Mouse (Mus musculus): ENCODE measurements at regions not wholly inside any gene's neighbourhood (a gene's known extent, or its start where the extent isn't known, plus 50 kb on each side); places are given as distances from the start of the nearest gene placed in this dataset.

DNA sequence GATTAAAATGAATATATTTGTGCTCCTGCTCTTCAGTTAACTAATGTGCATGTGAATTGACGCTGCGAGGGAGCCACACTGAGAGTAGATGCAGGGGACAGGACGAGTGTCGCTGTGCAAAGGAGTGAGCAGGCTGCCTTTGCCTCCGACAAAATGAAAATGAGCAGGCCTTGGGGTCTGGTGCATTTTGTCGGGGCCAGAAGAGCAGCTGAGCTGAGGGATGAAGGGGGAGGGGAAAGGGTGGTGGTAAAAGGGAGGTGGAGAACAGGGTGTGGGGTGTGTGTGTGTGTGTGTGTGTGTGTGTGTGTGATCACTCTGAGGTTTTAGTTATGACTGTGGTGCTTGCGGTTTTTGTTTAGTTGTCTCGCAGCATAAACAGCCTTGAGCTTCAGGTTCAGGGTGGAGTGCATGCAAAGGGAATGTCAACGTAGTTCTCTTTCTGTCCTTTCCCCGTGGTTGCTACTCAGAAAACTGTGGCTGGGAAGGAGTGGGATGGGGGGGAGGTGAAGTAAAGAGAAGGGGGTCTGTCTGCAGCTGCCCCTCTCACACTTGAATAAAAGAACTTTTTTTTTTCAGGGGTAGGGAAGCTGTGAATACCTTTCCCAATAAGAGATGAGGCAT, 163.0 kb upstream of the Tmem161b start:
- Histone ChIP-seq H3K36me3 (replicated peaks; ENCODE audit: control insufficient read depth, insufficient read depth, low read length) (no peaks in the 10 kb centered on the region), H3K4me2 (ENCODE audit: low read depth, low read length) (peak overlapping the region; percentile 48), H3K4me1 (ENCODE audit: control insufficient read depth, insufficient read depth) (no peaks in the 10 kb centered on the region), H3K27me3 (ENCODE audit: control insufficient read depth, insufficient read depth, low read length) (no peaks in the 10 kb centered on the region), H3K27ac (ENCODE audit: low read depth) (no peak overlapping the region), H3K9me3 (replicated peaks; ENCODE audit: control insufficient read depth, low read length) (no peaks in the 10 kb centered on the region), H3K4me3 (ENCODE audit: low read depth, low read length) (no peak overlapping the region), H3K9ac (replicated peaks; ENCODE audit: low read depth, low read length) (no peak overlapping the region)
- no peak for DNase-seq (ENCODE audit: low spot score)
- TF ChIP-seq CTCF (IDR thresholded peaks at IDR 0.05; ENCODE audit: low read depth): no peak
- no peak for TF ChIP-seq EP300 (IDR thresholded peaks at IDR 0.05; ENCODE audit: low read depth)
- ATAC-seq (ENCODE audit: insufficient read depth, low read depth): no peak
- 11% methylated on average over 10 of the region's 10 CpGs for WGBS

- H3K4me2 ChIP-seq (ENCODE audit: low read depth, low read length): no peak overlapping the region
These were observed 162.2 kb upstream of the Tmem161b start for GRCm38 (mm10) chr13:84059661-84060452.

GRCm38 (mm10) chr13:84060453-84060834, 161.7 kb upstream of the Tmem161b start:
- WGBS: 69% methylated on average over 3 of the region's 3 CpGs
- no peaks in the 10 kb centered on the region for H3K27me3 ChIP-seq (ENCODE audit: control insufficient read depth, insufficient read depth, low read length)
- no peaks in the 10 kb centered on the region for H3K36me3 ChIP-seq (replicated peaks; ENCODE audit: control insufficient read depth, insufficient read depth, low read length)
- TF ChIP-seq EP300 (IDR thresholded peaks at IDR 0.05; ENCODE audit: low read depth) (no peak), CTCF (IDR thresholded peaks at IDR 0.05; ENCODE audit: low read depth) (no peak)
- ATAC-seq (ENCODE audit: insufficient read depth, low read depth) (no peak), DNase-seq (ENCODE audit: low spot score) (no peak)
- no peaks in the 10 kb centered on the region for H3K4me1 ChIP-seq (ENCODE audit: control insufficient read depth, insufficient read depth)
- no peak overlapping the region for H3K4me3 ChIP-seq (ENCODE audit: low read depth, low read length)
- H3K9me3 ChIP-seq (replicated peaks; ENCODE audit: control insufficient read depth, low read length): no peaks in the 10 kb centered on the region
- H3K27ac ChIP-seq (ENCODE audit: low read depth): no peak overlapping the region
- H3K9ac ChIP-seq (replicated peaks; ENCODE audit: low read depth, low read length): no peak overlapping the region
- no peak overlapping the region for H3K4me2 ChIP-seq (ENCODE audit: low read depth, low read length)

More at GRCm38 (mm10) chr13:84059661-84060452, 162.2 kb upstream of the Tmem161b start:
- TF ChIP-seq CTCF (IDR thresholded peaks at IDR 0.05; ENCODE audit: low read depth): no peak
- no peak for TF ChIP-seq EP300 (IDR thresholded peaks at IDR 0.05; ENCODE audit: low read depth)
- Histone ChIP-seq H3K9me3 (replicated peaks; ENCODE audit: control insufficient read depth, low read length) (no peaks in the 10 kb centered on the region), H3K4me1 (ENCODE audit: control insufficient read depth, insufficient read depth) (no peaks in the 10 kb centered on the region), H3K9ac (replicated peaks; ENCODE audit: low read depth, low read length) (no peak overlapping the region), H3K27ac (ENCODE audit: low read depth) (no peak overlapping the region), H3K4me3 (ENCODE audit: low read depth, low read length) (no peak overlapping the region), H3K36me3 (replicated peaks; ENCODE audit: control insufficient read depth, insufficient read depth, low read length) (no peaks in the 10 kb centered on the region), H3K27me3 (ENCODE audit: control insufficient read depth, insufficient read depth, low read length) (no peaks in the 10 kb centered on the region)
- 43% methylated on average over 5 of the region's 5 CpGs for WGBS
- DNase-seq (ENCODE audit: low spot score) (no peak), ATAC-seq (ENCODE audit: insufficient read depth, low read depth) (no peak)

DNA sequence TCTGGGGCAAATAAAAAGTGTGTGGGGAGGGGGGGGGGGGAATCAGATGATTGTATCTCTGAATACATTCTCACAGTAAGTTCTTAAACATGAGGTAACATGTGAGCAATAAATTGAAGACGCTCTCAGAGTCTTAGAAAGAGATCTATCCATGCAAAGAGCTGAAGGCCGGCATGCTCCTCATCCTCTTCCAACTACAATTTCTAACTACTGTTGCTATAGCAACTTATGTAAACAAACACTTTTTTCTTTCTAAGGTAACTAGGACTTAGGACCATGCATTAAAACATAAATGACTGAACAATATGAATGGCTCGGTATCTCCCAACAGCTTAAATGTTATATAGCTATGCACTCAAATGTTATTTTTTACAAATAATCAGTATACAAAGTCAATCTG, 161.2 kb upstream of the Tmem161b start:
- no peak overlapping the region for H3K4me2 ChIP-seq (ENCODE audit: low read depth, low read length)
- WGBS: 81% methylated on average over 3 of the region's 3 CpGs
- no peak overlapping the region for H3K4me3 ChIP-seq (ENCODE audit: low read depth, low read length)
- H3K27me3 ChIP-seq (ENCODE audit: control insufficient read depth, insufficient read depth, low read length): no peaks in the 10 kb centered on the region
- H3K27ac ChIP-seq (ENCODE audit: low read depth): no peak overlapping the region
- H3K36me3 ChIP-seq (replicated peaks; ENCODE audit: control insufficient read depth, insufficient read depth, low read length): no peaks in the 10 kb centered on the region
- H3K4me1 ChIP-seq (ENCODE audit: control insufficient read depth, insufficient read depth): no peaks in the 10 kb centered on the region
- H3K9me3 ChIP-seq (replicated peaks; ENCODE audit: control insufficient read depth, low read length): no peaks in the 10 kb centered on the region
- no peak overlapping the region for H3K9ac ChIP-seq (replicated peaks; ENCODE audit: low read depth, low read length)
- DNase-seq (ENCODE audit: low spot score) (no peak), ATAC-seq (ENCODE audit: insufficient read depth, low read depth) (no peak)
- TF ChIP-seq EP300 (IDR thresholded peaks at IDR 0.05; ENCODE audit: low read depth) (no peak), CTCF (IDR thresholded peaks at IDR 0.05; ENCODE audit: low read depth) (no peak)

DNA sequence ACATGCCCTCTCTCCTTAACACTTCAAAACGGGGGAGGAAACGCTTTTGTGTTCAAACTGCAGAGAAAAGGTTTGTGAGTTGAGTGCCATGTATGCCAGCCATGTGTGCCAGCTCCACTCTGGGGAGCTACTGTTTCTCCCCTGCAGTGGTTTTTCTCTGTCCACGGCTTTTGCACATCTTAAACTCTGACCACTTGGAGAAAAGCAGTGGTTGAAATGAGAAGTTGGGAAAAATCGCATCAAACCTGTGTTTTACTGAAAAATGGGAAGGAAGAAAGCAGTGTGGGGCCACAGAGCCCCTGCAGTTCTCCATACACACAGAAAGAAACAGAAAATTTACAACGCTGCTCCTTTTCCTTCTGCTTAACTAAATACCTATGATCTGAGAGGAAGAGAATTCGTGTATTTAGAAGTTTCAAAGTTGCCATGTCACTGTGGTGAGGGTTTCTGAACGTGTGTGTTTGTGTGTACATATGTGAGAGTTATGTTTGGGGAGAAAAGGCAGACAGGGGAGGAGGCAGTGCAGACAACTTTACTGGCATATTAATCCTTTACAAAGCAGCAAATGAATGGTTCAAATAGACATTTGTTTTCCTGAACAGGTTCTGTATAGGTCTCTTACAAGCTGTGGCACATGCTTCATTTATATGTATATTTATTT, 160.1 kb upstream of the Tmem161b start:
- WGBS: 44% methylated on average over 7 of the region's 7 CpGs
- TF ChIP-seq CTCF (IDR thresholded peaks at IDR 0.05; ENCODE audit: low read depth): no peak
- no peak for TF ChIP-seq EP300 (IDR thresholded peaks at IDR 0.05; ENCODE audit: low read depth)
- Histone ChIP-seq H3K4me3 (ENCODE audit: low read depth, low read length) (no peak overlapping the region), H3K9ac (replicated peaks; ENCODE audit: low read depth, low read length) (no peak overlapping the region), H3K9me3 (replicated peaks; ENCODE audit: control insufficient read depth, low read length) (no peaks in the 10 kb centered on the region), H3K27ac (ENCODE audit: low read depth) (no peak overlapping the region), H3K27me3 (ENCODE audit: control insufficient read depth, insufficient read depth, low read length) (no peaks in the 10 kb centered on the region), H3K36me3 (replicated peaks; ENCODE audit: control insufficient read depth, insufficient read depth, low read length) (no peaks in the 10 kb centered on the region), H3K4me2 (ENCODE audit: low read depth, low read length) (no peak overlapping the region), H3K4me1 (ENCODE audit: control insufficient read depth, insufficient read depth) (no peaks in the 10 kb centered on the region)
- DNase-seq (ENCODE audit: low spot score) (no peak), ATAC-seq (ENCODE audit: insufficient read depth, low read depth) (no peak)

Measured in heart, postnatal 0 days (tissue).